Mouse (Mus musculus) testis, adult 2 months (tissue): ENCODE results near the gene Ccdc148.

ENCODE experiments used
- CTCF ChIP-seq: fragments of 200-500 bp; IDR thresholded peaks from 2 replicates; pipeline ENCODE4 v1.5.1; 2012; ENCODE audit warnings: low read depth, mild to moderate bottlenecking, inconsistent platforms, low read length, moderate library complexity; ENCODE audit not compliant: control insufficient read depth, insufficient read depth, insufficient replicate concordance
- POLR2A ChIP-seq: fragments of 200-500 bp; IDR thresholded peaks from 2 replicates; pipeline ENCODE4 v1.6.1; 2012; ENCODE audit warnings: low read depth, mild to moderate bottlenecking, inconsistent platforms, low read length, moderate library complexity; ENCODE audit not compliant: control insufficient read depth

GRCm38 (mm10) chr2:58948796-58949195 lies 211.7 kb downstream of the Ccdc148 start:
- TF ChIP-seq POLR2A (no peak), CTCF (no peak)
